Mouse (Mus musculus): Measurements from ENCODE around the gene Cyp3a13.
A peak's percentile ranks its signal among the peaks of the same experiment; 100 is the strongest.
"Not testable (repeated sequence)": the region's sequence is repeated elsewhere in the genome, so short reads cannot be mapped to it uniquely, and the experiment has no call there.

Cyp3a13 gene

DNA sequence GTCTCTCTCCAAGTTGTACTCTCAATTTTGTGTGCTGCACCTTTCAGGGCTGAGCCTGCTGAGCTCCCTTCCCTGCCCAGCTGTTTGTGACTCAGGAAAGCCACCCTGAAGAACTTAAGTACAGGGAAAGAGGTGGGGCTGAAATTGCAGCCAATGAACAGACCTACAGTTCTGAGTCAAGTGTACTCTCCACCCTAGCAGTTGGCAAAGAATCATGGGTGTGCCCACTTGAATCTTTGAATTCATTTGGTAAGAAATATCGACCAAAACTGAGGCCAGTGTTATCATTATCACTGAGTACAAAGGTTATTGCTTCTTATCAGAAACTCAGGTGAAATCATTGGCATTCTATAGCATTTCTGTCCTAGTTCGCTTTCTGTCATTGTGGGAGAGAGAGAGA lies at the start of gene Cyp3a13:
Gene Cyp3a13, minus strand, starts transcription at position 88 of the 400 bp plus-strand sequence.
- DNase-seq (ENCODE audit: low read depth, low spot score), result no peak

DNA sequence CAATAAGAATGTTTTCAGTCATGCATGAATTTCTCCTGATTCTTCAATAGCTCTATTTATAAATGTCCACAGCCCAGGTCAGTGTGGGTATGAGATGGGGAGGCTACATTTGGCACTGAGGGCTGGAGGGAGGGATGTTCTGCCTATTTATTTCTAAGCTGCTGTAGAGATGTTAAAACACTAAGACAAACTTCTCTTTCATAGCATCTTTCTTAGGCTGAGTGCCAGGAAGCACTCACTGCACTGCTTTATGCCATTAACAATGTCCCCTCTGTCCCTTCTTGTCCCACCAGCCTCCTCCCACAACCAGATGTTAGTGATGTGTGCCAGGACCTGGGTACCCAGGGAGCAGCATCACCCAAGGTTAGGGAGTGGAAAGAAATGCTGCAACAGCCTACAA lies 45.1 kb upstream of the Cyp3a13 start:
- no peak for DNase-seq (ENCODE audit: low read depth, low spot score)

DNA sequence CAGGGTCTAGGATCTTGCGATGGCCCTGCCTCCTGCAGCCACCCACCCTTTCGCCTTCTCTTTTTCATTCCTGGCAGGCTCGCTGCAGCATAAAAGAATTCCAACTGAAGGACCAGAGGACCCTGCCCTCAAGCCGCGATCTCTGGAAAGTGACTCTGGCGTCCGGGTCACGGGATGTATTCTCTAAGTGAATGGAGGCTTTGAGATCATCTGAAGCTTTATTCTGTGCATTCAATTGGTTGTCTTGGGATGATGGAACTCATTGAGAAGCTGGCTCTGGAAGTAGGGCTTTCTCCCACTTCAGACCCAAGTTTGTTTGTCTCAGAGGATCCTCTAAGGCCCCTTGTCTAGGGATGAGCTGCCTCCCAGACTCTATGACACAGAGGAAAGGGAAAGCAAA lies 41.5 kb upstream of the Cyp3a13 start, which contains the start of gene Gjc3:
Gene Gjc3, minus strand, starts transcription at position 154 of the 400 bp plus-strand sequence.
- DNase-seq (ENCODE audit: low read depth, low spot score), result no peak

DNA sequence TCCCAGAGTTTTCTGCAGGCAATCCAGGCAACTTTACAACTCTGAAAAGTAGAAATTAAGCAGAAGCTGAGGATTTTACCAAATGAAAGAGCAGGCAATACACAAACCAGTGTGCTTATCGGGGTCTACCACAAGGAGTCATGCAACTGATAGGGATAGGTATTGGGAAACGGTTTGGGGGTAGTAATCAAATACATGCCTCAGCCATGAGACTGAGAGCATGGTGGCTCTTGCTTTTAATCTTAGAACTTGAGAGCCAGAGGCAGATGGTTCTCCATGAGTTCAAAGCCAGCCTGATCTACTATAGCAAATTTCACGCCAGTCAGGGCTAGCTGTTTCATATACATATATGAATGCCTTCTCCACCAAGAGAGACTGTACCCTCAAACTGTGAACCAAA lies 35.0 kb upstream of the Cyp3a13 start:
- DNase-seq (ENCODE audit: low read depth, low spot score), result no peak

DNA sequence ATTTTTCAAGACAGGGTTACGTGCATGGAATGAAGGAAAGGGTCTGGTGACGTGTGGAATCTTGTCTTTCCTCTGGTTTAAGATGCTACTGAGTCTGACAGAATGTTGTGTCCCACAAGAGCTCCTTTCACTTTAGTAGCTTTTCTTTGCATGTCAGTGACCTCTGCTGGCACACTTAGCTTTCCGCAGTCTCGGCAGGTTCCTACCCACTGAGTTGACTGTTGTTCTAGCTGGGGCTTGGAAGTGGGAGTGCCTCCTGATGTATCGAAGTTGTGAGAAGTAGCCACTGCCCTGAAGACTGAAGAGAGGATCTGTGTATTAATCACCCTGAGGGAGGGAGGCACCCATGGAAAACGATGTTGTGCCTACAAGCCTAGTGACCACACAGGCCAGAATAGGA lies 29.8 kb upstream of the Cyp3a13 start:
- DNase-seq (ENCODE audit: low read depth, low spot score), result no peak

DNA sequence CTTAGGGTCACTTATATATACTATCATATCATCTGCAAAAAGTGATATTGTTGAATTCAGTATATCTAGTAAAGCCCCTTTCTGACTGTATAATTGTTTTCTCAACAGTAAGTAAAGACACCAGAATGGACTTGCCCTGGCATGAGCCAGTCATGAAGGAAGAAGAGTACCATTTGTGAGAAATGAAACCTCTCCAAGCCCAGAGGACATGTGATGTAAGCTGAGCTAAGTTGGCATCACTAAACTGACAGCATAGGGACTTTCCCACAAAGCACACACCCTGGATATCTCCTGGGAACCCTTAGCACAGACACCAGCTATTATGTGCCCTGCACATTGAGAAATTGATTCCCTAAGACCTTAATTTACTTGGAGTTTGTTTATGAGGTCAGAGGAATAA lies 25.9 kb upstream of the Cyp3a13 start:
- no peak for DNase-seq (ENCODE audit: low read depth, low spot score)

DNA sequence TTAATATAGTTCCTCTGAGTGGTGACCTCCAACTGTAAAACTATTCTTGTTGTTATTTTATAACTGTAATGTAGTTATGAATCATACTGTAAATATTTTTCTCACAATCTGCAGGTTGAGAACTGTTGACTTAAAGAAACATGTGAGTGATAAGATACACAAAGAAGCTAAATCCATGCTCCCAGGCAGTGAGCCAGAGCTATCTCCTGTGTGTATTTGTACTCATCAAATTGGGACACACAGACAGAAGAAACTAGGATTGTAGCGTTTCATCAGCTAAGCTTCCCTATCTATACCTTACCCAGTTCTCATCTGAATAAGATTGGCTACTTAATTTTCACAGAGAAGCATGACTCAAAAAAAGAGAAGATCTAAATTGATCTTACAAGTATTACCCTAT lies 21.7 kb upstream of the Cyp3a13 start:
- no peak for DNase-seq (ENCODE audit: low read depth, low spot score)

DNA sequence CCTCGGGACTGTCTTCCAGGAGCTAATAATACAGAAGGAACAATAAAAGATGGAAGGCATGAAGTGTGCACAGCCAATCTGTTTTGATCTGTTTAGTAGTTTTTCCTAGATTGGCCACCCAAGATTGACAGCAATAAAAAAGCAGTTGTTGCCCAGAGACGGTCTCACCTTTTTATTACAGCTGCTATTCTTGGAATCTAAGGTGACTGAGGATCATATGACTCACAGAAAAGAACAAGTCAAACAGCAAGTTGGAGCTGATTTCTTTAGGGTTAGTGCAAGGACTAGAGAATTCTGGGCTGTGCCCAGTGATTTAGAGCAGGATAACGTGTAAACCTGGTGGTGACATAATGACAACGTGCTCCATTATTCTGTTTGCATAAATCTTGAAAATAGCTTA lies 19.5 kb upstream of the Cyp3a13 start:
- DNase-seq (ENCODE audit: low read depth, low spot score), result no peak

DNA sequence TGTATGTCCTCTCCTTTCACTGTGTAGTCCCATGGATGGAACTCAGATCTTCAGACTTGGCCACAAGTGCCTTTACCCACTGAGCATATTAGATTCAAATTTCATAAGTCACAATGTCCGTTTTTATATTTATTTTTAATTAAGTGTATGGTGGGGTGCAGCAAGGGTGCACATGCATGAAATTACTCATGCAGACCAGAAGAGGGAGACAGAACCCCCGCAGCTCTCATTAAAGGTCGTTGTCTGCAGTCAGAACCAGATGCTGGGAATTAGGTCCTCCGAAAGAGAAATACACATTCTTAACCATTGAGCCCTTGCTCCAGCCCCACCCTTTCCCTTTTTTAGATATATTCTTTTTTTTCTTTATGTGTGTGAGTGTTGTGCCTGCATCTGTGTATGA lies 15.8 kb upstream of the Cyp3a13 start:
- DNase-seq (ENCODE audit: low read depth, low spot score), result no peak

DNA sequence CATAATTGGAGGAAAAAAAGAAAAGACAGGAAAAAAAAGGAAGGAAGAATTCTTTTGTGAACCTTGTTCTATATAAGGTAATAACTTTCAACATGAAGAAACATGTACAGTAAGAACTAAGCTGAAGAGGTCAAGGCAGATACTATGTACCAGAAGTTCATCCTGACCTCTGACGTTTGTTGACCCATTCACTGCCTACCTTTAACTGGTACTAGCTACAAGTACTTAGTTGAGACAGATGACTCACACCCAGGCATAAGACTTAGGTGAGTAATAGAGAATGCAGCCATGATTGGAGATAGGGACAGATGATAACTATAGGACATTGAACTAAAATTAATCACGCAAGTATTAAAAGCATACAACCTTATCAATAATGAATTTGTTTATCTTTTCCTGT lies 15.1 kb upstream of the Cyp3a13 start:
- no peak for DNase-seq (ENCODE audit: low read depth, low spot score)

DNA sequence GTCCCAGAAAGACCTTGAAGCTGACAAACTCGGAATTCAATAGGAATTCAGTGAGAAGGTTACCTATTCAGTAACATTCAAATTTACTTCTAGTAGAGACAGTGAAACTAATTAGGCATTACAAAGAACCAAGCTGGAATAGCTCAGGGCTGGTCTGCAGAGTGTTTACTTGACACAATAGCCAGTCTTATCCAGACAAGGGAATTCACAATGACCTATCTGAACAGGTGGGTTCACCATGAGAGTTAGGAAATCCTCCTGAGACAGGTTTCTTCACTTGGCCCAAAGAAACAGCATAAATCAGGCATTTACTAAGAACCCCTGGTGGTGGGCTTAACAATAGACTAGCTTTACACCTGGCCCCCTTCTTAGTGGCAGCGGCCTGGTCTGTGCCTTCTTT lies 12.5 kb upstream of the Cyp3a13 start:
- not testable (repeated sequence) for DNase-seq (ENCODE audit: low read depth, low spot score)

DNA sequence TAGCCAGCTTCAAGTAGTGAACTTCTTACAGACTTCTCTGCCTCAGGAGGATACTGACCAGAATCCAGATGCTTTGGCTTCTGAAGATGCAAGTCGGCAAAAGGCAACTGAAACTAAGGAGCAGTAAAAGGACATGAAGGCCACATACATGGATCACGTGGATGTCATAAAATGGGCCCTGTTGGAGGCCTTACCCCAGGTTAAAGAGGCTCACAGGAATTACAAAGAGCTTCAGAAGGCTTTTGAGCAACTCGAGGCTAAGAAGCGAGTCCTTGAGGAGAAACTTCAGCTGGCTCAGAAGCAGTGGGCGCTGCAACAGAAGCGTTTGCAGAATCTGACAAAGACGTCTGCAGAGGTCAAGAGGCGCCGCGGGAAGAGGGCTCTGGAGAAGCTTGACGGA lies 7.0 kb upstream of the Cyp3a13 start:
- no peak for DNase-seq (ENCODE audit: low read depth, low spot score)

DNA sequence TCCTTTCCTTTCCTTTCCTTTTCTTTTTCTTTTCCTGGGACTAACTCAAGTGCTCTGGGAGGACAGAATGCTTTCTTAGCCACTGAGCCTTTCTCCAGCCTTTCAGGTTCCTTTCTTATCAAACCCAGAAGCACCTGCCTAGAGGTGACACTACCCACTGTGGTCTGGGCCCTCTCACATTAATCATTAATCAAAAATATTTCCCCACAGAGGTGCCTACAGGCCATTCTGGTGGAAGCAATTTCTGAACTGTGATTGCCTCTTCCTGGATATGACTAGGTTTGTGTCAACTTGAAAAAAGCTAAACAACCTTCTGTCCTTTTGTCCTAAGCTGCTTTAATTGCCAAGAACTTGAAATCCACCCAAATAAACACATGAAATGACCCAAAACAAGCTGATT lies 752 bp upstream of the Cyp3a13 start:
- no peak for DNase-seq (ENCODE audit: low read depth, low spot score)

DNA sequence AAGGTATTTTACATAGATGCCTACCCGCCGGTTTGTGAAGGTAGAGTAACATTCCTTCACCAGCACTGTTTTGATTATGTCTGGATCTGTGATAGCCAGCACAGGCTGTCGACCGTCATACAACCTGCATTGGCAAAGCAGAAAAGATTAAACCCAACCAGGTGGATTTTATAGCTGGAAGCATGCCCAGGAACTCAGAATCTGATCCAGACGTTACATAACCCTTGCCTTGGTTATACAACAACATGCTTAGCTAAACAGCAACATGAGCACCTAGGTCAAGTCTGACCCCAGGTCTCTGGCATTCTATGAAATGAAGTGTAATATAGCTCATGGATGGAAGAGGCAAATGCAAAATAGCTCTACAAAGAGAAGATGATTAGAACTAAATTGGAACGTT lies 5.9 kb downstream of the Cyp3a13 start:
- no peak for DNase-seq (ENCODE audit: low read depth, low spot score)

DNA sequence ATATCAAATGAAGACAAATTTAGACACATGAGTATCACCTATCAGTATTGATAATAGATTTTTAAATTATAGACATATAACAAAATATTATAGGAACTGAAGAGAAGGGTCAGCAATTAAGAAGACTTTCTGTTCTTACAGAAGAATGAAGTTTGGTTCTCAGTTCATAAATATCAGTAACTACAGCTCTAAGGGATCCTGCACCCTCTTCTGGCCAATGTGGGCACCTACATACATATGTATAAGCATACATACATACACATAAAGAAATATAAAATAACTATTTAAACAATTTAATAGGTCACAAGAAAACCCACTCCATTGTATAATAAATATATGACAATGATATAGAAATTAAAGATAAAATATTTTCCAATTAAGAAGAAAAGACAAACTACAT lies 6.9 kb downstream of the Cyp3a13 start:
- no peak for DNase-seq (ENCODE audit: low read depth, low spot score)

DNA sequence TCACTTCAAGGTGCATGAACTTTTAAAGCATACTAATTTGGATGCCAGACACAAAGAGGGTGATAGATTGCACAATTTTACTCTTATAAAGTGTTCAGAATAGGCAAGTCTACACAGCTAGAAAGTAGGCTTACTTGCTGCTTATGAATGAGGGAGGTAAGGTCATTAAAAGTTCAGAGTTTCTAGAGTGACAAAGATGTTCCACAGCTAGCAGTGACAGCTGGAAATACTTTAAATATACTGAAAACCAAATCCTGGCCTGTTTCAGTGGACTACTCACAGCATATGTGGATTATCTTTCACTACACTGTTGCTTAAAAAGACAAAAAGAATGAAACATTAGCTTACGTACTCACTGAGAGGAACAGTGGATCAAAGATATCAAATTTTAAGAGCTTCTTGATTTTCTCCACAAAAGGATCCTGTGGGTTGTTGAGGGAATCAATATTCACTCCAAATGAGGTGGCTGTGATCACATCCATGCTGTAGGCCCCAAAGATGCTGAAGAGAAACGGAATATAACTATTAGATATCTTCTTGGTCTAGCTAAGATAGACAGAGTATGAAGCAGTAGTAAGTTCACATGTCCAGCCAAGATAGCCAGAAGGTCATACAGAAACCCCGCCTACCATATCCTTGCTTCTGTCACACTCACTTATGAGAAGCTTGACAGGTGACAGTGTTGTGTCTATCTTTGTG lies 11.7 kb downstream of the Cyp3a13 start:
- no peak for DNase-seq (ENCODE audit: low read depth, low spot score)

DNA sequence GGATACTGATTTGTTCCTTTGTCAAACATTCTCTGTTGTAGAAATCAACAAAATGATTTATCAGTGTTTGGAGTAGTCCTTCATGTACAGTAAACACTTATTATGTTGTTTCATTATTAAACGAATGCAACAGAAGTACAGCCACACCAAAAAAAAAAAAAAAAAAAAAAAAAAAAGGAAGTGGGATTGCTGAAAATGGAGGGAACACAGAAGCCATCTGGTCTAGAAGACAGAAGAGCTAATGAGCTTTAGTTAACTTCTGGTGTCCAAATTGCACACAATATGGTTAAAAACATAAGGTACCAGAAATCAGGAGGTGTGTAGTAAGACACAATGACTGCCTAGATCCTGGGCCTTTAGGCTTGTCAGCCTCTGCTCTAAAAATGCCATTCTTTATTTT lies 23.6 kb downstream of the Cyp3a13 start:
- DNase-seq (ENCODE audit: low read depth, low spot score), result no peak

DNA sequence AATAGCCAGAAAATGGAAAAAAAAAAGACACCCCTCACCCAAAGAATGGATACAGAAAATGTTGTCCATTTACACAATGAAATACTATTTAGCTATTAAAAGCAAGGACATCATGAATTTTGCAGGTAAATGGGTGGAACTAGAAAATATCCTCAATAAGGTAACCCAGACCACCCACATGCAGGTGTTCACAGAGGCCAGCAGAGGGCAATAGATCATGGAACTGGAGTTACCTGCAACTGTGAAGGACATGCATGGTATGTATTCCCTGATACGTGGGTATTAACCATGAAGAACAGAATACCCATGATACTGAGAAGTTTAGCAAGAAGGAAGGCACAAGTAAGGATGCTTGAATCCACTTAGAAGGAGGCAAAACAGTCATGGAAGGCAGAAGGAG lies 28.5 kb downstream of the Cyp3a13 start:
- no peak for DNase-seq (ENCODE audit: low read depth, low spot score)

DNA sequence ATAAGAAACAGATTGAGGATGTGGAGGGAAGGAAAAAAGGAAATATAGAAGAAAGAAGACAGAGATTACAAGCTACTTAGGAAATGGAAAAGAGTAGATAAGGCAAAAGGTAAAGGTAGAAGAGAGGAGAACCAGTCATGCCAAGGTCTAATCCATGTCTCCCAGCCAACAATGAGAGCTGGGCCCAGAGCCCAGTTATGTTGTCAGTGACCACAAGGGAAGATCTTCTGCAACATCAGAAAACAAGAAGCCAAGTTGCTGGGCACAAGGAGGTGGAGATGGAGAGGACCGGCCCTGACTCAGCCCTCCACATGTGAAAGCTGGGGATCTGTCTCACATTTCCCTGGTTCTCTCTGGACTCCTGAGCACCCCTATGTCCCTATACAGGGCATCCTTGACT lies 33.8 kb downstream of the Cyp3a13 start:
- no peak for DNase-seq (ENCODE audit: low read depth, low spot score)

DNA sequence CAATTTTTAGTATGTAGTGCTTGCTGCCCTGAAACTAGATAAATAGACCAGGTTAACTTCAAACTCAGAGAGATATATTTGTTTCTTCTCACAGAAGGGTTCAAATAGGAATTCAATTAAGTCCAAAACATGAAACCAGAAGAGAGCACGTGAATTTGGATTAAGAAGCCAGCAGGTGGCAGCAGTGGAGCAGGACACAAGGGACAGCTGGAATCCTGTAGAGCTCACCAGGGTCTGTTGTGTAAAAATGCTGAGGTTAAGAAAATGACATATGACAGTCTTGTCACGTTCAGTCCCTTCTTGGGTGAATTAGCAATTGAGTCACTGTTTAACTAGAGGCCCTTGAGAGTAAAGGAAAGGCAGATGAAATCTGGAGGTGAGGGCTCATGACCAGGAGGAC lies 35.5 kb downstream of the Cyp3a13 start:
- DNase-seq (ENCODE audit: low read depth, low spot score), result peak; percentile 49

DNA sequence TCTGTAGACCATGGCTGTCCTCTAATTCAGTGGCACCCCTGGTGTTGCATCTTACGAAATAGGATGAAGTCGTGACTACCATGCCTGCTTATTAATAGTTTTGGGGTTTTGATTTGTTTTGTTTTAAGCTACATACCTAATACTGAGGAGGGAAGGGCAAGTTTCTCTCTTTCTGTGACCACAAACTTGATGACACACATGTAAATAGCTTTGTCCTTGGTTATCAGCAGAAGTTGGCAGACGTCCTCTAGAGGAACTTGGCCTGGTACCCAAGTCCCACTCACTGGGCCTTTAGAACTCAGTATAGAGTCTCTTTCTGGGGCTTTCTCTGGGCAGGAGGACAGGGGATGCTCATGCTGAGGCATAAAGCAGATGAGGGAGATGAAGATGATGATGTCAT lies 38.1 kb downstream of the Cyp3a13 start:
- DNase-seq (ENCODE audit: low read depth, low spot score), result no peak

DNA sequence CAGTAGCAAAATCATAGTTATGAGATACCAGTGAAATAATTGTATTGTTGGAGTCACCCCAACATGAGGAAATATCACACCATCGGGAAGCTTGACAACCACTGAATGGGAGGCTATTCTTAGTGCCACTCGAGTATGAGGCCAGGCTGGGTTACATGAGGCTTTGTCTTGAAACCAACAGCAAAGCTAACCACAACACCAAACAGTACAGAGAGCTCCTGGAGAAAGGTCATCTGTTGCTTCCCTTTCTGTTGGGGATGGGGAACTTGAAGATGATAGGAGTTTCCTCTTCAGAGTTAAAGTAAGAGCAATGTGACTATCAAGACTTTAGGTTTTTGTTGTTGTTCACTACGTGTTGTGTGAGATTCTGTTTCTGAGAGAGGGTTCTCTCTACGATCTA lies 38.5 kb downstream of the Cyp3a13 start:
- DNase-seq (ENCODE audit: low read depth, low spot score), result no peak

DNA sequence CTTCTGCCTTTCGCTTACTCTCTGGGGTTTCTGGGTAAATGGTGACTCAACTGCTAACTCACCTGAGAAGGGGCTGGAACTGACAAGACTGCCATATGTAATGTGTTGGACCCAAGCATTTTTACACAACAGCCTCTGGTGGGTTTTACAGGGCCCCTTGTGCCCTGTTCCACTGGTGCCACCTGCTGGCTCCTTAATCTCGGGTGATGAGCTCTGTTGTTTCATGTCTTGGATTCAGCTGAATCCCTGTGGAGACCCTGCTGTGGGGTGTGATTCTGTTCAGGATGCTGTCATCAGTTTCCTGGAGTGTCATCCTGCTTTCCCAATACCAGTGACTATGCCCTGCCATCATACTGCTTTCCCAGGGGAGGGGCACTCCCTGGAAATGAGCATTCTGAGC lies 43.6 kb downstream of the Cyp3a13 start:
- no peak for DNase-seq (ENCODE audit: low read depth, low spot score)

DNA sequence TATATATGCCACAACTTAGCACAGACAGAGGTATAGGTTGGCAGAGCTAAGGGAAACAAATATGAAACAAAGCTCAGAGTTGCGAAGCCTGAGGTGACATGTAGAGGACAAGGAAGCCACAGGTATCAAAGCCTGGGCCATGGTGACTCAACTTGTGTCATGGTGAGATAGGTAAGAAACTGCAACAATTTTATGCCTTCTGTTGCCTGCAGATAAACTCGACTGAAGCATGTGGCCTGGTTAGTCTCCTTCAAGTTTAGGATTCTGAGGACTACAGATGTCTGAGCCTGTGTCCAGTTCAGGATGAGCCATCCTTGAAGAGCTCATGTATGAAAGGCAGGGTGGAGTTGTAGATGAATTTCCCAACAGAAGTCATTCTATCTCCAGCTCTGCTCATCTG lies 46.4 kb downstream of the Cyp3a13 start:
- no peak for DNase-seq (ENCODE audit: low read depth, low spot score)
